Mouse (Mus musculus) limb, embryonic 11.5 days (tissue): ENCODE measurements around the gene Syngr3. TPM values are rescaled to one million over a fixed set of nuclear protein-coding genes. Genes with fewer than 3 reads are reported as not detected.

Source experiments
- ATAC-seq: fragments of 200-750 bp; cut with Nextera tagmentation; 2 replicates; pipeline ENCODE4 v1.8.0; 2017; ENCODE audit warnings: low read depth; ENCODE audit not compliant: insufficient number of reproducible peaks, low FRiP score, low TSS enrichment
- DNase-seq: peaks from one replicate; pipeline ENCODE4 v3.0.0-alpha.2; 2015; ENCODE audit warnings: low spot score
- H3K27ac ChIP-seq: fragments of 300-500 bp; sonication (generic); replicated peaks from 2 replicates; pipeline ENCODE4 v1.5.1; 2014; ENCODE audit warnings: low read depth, mild to moderate bottlenecking, low read length
- H3K27me3 ChIP-seq: fragments of 300-500 bp; sonication (generic); 2 replicates; pipeline ENCODE4 v1.6.1; 2014; ENCODE audit warnings: mild to moderate bottlenecking, low read length, mixed read lengths; ENCODE audit not compliant: control insufficient read depth, insufficient read depth
- H3K36me3 ChIP-seq: fragments of 300-500 bp; sonication (generic); 2 replicates; pipeline ENCODE4 v1.6.1; 2014; ENCODE audit warnings: mild to moderate bottlenecking, low read length, moderate library complexity, mixed read lengths; ENCODE audit not compliant: control insufficient read depth, insufficient read depth
- H3K4me1 ChIP-seq: fragments of 300-500 bp; sonication (generic); 2 replicates; pipeline ENCODE4 v1.6.1; 2014; ENCODE audit warnings: low read length, mixed read lengths; ENCODE audit not compliant: control insufficient read depth, insufficient read depth
- H3K4me2 ChIP-seq: fragments of 300-500 bp; sonication (generic); 2 replicates; pipeline ENCODE4 v1.6.1; 2014; ENCODE audit warnings: low read depth, mild to moderate bottlenecking, moderate library complexity; ENCODE audit not compliant: severe bottlenecking
- H3K4me3 ChIP-seq: fragments of 300-500 bp; sonication (generic); 2 replicates; pipeline ENCODE4 v1.5.1; 2014; ENCODE audit warnings: low read depth, low read length
- H3K9ac ChIP-seq: fragments of 300-500 bp; sonication (generic); 2 replicates; pipeline ENCODE4 v1.6.1; 2014; ENCODE audit warnings: mild to moderate bottlenecking, low read length
- H3K9me3 ChIP-seq: fragments of 300-500 bp; sonication (generic); 2 replicates; pipeline ENCODE4 v1.6.1; 2016; ENCODE audit warnings: low read length; ENCODE audit not compliant: control insufficient read depth
- WGBS: fragments of 180-500 bp; shearing (Covaris S2); extraction: QIAGEN DNeasy Blood & Tissue Kit; methylation state at CpG from one replicate; pipeline ENCODE4 v1.1.7; 2014; 5-methylcytosine and 5-hydroxymethylcytosine counted together
- polyA plus RNA-seq: library from polyadenylated mRNA; unstranded; fragments of >200 nt; fragmentation: Nextera tagmentation; extraction: Ambion mirVana; gene quantifications from 2 replicates; pipeline ENCODE4 v1.2.1, GENCODE M21; 2014

Gene Syngr3
- polyA plus RNA-seq, 1 experiment from 2014 or later: 6.6 TPM

DNA sequence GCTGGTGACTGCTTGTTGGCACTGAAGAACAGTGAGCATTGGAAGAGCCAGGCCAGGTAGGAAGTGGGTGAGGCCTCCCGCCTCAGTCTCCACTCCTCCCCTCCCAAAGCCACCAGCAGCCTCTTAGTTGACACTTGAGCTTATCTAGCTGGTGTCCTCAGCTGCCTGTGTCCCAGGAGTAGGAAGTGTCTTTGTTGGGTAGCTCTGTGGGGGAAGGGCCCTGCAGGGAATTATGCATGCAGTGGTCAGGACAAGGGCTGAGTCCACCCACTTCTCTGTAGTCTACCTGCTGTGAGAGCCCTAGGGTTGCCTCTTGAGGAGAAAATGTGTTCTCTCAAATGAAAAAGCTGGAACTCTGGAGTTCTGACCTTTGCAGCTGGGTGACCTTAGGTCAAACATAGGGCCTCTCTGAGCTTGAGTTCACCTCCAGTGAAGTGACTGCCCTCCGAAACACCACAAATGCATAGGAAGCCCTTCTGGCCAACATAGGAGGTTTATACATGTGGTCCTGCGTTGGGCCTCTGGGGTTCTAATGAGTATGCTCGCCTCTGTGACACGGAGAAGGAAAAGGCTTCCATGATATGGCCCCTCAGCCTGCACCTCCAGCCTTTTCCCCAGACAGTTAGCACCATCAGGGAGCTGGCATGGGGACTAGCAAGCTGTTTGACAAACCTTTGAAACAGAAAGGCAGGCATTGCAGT lies 52.8 kb downstream of the Syngr3 start:
- Histone ChIP-seq H3K4me2 (no peak overlapping the region), H3K4me1 (peaks cover 25% of the 10 kb centered on the region), H3K4me3 (no peak overlapping the region), H3K27ac (no peak overlapping the region), H3K27me3 (no peaks in the 10 kb centered on the region), H3K9ac (no peak overlapping the region), H3K36me3 (peaks cover 5% of the 10 kb centered on the region; the same call in 1 of the 2 replicates), H3K9me3 (no peaks in the 10 kb centered on the region)
- DNase-seq: no peak
- 69% methylated on average over 5 of the region's 5 CpGs for WGBS
- ATAC-seq: no peak

- Histone ChIP-seq H3K27me3 (no peaks in the 10 kb centered on the region), H3K9me3 (no peaks in the 10 kb centered on the region), H3K4me3 (no peak overlapping the region), H3K4me2 (no peak overlapping the region), H3K4me1 (peaks cover 29% of the 10 kb centered on the region), H3K36me3 (peaks cover 4% of the 10 kb centered on the region; the same call in 1 of the 2 replicates), H3K9ac (no peak overlapping the region), H3K27ac (no peak overlapping the region)
- WGBS: 96% methylated on average over 5 of the region's 5 CpGs
- ATAC-seq (no peak), DNase-seq (no peak)
Observed at GRCm38 (mm10) chr17:24635694-24636093, 54.1 kb downstream of the Syngr3 start.

Other genes with a start within 250 kb of the Syngr3 start
- 1.7 and 2.4 TPM in 2 replicates for gene Dnase1l2, start 246.8 kb downstream of the Syngr3 start, polyA plus RNA-seq
- gene E4f1, start 219.6 kb downstream of the Syngr3 start, polyA plus RNA-seq: 23.9 and 26.3 TPM in 2 replicates
- gene Pgp, start 219.6 kb downstream of the Syngr3 start, polyA plus RNA-seq: 64.1 and 67.3 TPM in 2 replicates
- gene Bricd5, start 216.1 kb downstream of the Syngr3 start, polyA plus RNA-seq: 0.21 and 0.51 TPM in 2 replicates
- 30.3 and 36.2 TPM in 2 replicates for gene Mlst8, start 210.9 kb downstream of the Syngr3 start, polyA plus RNA-seq
- 2.3 and 2.5 TPM in 2 replicates for gene Caskin1, start 201.4 kb downstream of the Syngr3 start, polyA plus RNA-seq
- 89.3 and 102 TPM in 2 replicates for gene Traf7, start 162.0 kb downstream of the Syngr3 start, polyA plus RNA-seq
- gene Rab26, start 155.7 kb downstream of the Syngr3 start, polyA plus RNA-seq: 1.8 and 3.1 TPM in 2 replicates
- 20.8 and 22.5 TPM in 2 replicates for gene Pkd1, start 140.1 kb downstream of the Syngr3 start, polyA plus RNA-seq
- gene Tsc2, start 57.3 kb downstream of the Syngr3 start, polyA plus RNA-seq: 62.7 and 66.8 TPM in 2 replicates
- 19.5 and 23.2 TPM in 2 replicates for gene Nthl1, start 57.3 kb downstream of the Syngr3 start, polyA plus RNA-seq
- gene Slc9a3r2, start 39.6 kb downstream of the Syngr3 start, polyA plus RNA-seq: 59.3 and 60.4 TPM in 2 replicates
- gene Npw, start 31.5 kb downstream of the Syngr3 start, polyA plus RNA-seq: 0.31 and 0.54 TPM in 2 replicates
- gene Zfp598, start 20.3 kb downstream of the Syngr3 start, polyA plus RNA-seq: 36.3 and 42.0 TPM in 2 replicates
- gene Gfer, start 6.2 kb upstream of the Syngr3 start, polyA plus RNA-seq: 53.0 and 63.3 TPM in 2 replicates
- gene Noxo1, start 6.3 kb upstream of the Syngr3 start, polyA plus RNA-seq: 1.5 and 1.7 TPM in 2 replicates
- 120 and 121 TPM in 2 replicates for gene Tbl3, start 17.7 kb upstream of the Syngr3 start, polyA plus RNA-seq
- gene Rnf151, start 28.1 kb upstream of the Syngr3 start, polyA plus RNA-seq: 0.16 TPM in 1 of 2 replicates, not detected in the other
- gene Rps2, start 28.2 kb upstream of the Syngr3 start, polyA plus RNA-seq: 1,548 and 1,633 TPM in 2 replicates
- gene Ndufb10, start 34.5 kb upstream of the Syngr3 start, polyA plus RNA-seq: 211 and 216 TPM in 2 replicates
- not detected in 2 replicates for gene Rpl3l, start 37.9 kb upstream of the Syngr3 start, polyA plus RNA-seq
- gene Msrb1, start 46.7 kb upstream of the Syngr3 start, polyA plus RNA-seq: 24.9 and 27.0 TPM in 2 replicates
- 3.1 and 3.4 TPM in 2 replicates for gene Hs3st6, start 63.0 kb upstream of the Syngr3 start, polyA plus RNA-seq
- gene Meiob, start 114.3 kb upstream of the Syngr3 start, polyA plus RNA-seq: not detected in 2 replicates
- gene Hagh, start 150.2 kb upstream of the Syngr3 start, polyA plus RNA-seq: 27.2 and 28.8 TPM in 2 replicates
- gene Fahd1, start 160.4 kb upstream of the Syngr3 start, polyA plus RNA-seq: 16.6 and 18.5 TPM in 2 replicates
- 0.24 and 0.47 TPM in 2 replicates for gene Igfals, start 176.0 kb upstream of the Syngr3 start, polyA plus RNA-seq
- gene Nubp2, start 196.4 kb upstream of the Syngr3 start, polyA plus RNA-seq: 65.1 and 66.0 TPM in 2 replicates
- gene Spsb3, start 196.7 kb upstream of the Syngr3 start, polyA plus RNA-seq: 36.8 and 42.1 TPM in 2 replicates
- 20.5 and 20.8 TPM in 2 replicates for gene Eme2, start 205.1 kb upstream of the Syngr3 start, polyA plus RNA-seq
- gene Mrps34, start 205.2 kb upstream of the Syngr3 start, polyA plus RNA-seq: 82.3 and 84.8 TPM in 2 replicates
- 51.5 and 53.0 TPM in 2 replicates for gene Nme3, start 206.5 kb upstream of the Syngr3 start, polyA plus RNA-seq
- gene Mapk8ip3, start 247.0 kb upstream of the Syngr3 start, polyA plus RNA-seq: 31.0 and 32.0 TPM in 2 replicates